Mouse (Mus musculus) kidney, postnatal 25 days (tissue): ENCODE data around the gene Gps1.
A peak's percentile ranks its signal among the peaks of the same experiment; 100 is the strongest.
"Not testable (repeated sequence)": the region's sequence is repeated elsewhere in the genome, so short reads cannot be mapped to it uniquely, and the experiment has no call there.

Experiments
- DNase-seq, 2 experiments: peaks; one replicate each; pipeline ENCODE4 v3.0.0; 2021; ENCODE audit warnings: mixed read lengths in 2 of 2

Gene Gps1

DNA sequence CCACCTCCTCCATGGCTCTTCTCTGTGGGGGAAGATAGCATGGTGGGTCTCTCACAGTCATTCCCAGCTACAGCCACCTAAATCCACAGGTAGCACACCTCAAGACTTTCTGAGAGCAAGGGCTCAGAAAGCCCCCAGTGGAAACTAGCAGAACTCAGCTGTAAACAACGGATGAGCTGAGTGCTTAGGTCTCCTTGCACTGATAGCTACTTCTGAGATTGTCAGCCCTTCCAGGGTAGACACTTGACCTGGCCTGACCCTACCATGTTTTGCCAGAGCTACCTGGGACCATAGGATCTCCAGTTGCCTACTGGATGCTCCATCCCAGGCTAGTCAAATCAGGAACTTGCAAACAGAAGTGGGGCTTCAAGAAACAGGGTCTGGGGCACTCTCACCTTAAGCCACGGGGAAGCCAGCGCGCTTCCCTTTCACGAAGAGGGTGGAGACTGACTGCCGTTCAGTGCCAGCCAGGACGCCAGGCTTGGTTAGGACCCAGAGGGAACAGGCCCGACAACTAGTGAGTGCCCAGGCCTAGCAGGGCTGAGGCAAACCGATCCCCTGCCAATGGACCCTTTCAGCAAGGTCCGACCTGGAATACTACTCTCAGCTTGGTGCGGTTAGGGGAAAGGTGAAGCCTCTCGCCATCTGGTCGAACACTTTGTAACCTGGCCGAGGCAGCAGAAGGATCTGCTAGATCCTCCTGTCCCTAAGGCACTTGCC, 38.9 kb downstream of the Gps1 start:
- peak; percentile 22 to 59 for DNase-seq

DNA sequence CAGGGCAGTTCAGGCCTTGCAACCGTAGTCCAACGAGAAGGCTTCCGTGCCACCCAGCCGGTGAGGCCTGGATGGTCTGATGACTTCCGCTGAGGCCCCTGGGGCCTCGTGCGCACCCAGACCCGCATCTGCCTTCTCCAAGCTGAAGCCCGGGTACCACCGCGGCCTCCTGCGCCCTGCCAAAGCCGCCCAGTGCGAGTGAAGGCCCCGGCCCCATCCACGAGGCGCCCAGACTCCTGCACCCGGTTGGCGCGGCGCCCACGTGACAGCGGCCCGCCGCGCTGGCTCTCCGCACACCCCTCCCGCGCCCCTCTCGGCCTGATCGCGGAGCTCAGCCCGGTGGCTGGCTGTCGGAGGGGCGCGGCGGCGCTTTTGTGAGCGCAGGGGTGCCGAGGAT, 39.5 kb downstream of the Gps1 start:
- DNase-seq: peak; percentile 53 to 84

DNA sequence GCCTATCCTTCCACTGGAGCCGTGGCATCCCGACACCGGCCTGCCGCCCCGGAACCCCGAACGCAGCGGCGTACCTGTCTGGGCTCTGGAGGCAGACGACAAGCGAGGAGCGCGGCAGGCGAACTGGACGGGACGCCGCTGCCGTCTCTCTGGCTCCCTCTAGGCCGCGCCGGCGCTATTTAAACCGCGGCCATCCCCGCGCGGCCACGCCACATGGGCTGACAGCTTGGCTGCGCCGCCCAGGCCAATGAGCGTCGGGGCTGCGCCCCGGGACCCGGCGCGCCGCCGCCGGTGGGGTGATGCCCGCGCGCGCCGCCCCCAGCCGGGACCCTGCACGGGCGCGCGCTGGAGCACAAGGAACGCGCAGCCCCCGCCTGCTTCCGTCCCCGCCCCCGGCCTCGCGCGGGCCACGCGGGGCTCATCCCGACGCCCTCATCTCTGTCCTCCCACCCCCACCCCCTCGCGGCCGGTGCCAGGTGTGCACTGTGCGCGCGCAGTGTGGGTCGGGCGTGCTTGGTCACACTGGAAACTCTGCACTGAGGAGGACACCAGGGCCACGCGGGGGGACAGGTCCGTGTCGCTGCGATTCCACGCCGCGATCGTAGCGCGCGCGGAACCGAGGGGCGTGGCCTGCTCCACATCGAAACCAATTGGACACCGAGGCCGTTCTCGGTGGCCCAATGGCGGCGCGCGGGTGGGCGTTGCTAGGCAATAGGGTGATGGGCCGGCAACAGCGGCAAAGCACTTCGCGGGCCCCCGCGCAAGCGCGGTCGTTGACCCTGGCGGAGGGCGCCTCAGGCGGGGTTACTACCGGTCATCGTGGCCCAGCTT, 40.1 kb downstream of the Gps1 start, which contains the start of gene Fasn:
Gene Fasn (minus strand): TSS at position 592 of the 831 bp plus-strand sequence.
- DNase-seq: peak; percentile 95 to 98

DNA sequence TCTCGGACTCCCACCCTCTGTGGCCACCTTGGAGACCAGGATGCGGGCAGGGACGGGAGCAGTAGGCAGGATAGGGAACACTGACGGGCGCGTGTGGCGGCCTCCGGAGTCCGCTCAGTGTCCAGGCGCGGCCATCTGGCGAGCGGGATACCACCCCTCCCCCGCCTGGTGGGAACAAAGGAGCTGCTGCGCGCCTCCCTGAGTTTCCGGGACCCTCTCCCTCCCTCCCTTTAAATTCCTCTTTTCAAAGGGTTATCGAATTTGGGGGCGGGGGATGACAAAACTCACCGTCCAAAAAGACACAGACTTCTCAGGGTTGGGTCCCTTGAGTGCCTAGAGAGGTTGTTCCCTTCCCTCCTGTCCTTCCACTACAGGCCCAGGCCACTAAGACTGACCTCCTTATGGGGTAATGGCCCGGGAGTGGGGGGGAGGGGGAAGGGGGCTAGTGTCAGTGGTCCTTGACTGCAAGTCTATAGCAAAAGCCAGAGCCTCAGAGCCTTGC, 40.8 kb downstream of the Gps1 start:
- DNase-seq: no peak

DNA sequence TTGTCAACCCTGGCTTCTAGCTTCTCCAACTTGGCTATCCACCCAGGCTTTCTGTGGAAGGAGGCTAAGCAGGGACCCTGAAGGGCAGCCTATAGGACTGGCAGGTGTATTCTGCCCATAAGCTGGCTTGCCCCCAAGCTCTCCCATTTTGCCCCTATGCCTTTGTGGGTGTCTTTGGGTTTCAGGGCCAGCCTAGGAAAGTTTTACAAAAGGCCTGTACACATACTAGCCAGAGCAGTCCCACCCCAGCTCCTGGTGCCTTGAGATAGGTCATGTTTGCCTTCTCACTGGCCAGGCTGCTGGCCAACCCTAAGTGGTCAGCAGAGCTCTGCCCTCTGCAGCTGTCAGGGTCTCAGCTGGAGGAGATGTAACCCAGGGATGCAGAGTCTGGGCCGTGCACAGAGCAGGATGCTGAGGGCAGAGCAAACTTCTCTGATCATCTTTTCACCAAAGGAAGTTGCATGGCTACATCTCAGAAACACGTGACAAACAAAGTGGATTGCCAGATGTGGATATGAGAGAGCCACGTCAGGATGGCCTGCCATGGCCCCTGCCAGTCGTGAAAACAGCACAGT, 41.3 kb downstream of the Gps1 start:
- no peak for DNase-seq

GRCm38 (mm10) chr11:120826016-120826953, 42.2 kb downstream of the Gps1 start:
- DNase-seq: no peak

- no peak for DNase-seq
Measured at GRCm38 (mm10) chr11:120828416-120828815, 44.3 kb downstream of the Gps1 start.

DNA sequence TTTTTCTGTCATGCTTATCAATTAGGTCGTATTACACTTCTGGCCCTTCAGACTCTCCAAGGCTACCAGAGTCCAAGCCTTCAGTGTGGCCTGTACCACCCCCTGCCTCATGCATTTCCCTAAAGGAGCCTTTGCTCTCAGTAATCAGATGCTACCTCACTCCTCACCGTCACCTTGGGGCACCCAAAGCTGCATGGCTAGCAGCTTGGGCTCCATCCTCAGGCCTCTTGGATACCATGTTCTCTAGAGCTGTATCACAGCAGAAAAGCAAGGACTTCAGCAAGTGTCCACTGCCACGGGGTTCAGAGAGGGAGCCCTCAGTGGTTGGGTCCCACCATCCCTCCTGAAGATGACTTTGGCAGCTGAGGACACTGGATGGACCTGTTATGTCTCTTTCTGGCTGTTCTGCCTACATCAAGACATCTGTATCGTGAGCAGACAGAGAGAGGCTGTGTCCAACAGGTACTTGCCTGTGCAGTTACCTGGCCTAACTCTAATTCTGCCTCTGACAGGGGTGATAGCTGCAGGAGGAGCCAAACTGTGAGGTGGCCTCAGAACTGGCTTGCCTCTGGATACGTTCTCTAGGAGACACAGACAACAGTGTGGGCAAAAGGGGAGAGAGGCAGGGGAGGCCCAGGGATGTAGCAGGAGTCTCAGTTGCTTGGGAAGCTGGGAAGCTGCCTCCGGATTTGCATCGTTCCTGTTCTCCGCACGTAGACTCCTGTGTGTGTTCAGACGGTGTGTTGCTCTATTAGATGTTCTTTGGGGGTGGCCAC, 45.9 kb downstream of the Gps1 start:
- no peak for DNase-seq

- DNase-seq: peak; percentile 75 to 91
Measured at GRCm38 (mm10) chr11:120830686-120831085, 46.6 kb downstream of the Gps1 start.

DNA sequence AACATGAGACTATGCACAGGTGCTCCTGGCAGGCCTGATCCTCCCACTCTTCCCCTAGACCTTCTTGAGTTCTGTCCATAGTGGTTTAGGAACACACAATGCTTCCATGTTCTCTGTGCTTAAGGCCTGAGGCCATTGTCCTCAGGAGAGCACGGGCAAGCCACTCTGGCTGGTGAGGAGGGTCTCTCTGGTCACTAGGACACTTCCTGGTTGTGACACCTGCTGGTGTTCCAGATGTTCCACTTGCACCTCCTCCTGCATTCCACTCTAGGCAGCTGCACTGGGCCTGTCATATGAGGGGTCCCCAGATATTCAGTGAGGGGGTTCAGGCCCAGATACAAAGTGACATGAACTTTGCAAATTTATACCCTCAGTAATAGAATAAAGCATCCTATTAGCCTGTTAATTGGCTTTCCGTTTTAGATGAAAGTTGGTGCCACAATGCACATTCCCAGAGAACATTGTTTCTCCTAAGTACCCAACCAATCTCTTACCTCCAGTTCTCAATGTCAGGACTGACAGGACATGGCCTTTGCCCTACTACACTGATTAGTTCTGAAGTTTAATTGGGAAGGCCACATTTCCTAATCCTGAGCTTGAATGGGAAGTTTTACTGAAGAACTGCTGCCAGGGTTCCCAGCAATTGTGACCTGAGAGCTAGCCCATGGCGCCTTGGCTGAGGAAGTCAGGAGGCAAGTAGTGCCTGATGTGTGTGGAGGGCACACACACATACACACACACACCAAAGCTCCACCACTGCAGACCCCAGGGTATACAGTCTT, 47.8 kb downstream of the Gps1 start:
- DNase-seq: no peak

DNA sequence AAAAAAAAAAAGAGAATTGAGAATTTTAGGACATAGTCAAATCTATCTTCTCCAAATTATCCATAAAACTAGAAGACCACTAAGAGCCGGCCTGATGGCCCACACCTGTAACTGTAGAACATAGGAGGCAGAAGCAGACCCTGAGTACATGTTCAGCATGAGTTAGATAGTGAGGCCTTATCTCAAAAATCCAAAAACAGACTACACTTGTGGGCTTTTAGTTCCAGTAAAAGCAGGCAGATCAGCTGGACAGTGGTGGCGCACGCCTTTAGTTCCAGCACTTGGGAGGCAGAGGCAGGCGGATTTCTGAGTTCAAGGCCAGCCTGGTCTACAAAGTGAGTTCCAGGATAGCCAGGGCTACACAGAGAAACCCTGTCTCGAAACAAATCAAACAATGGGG, 48.9 kb downstream of the Gps1 start:
- DNase-seq: not testable (repeated sequence)

- no peak for DNase-seq
Measured at GRCm38 (mm10) chr11:120833555-120834280, 49.6 kb downstream of the Gps1 start.
